8 mouse cellular contexts compared by ENCODE assay signal in genomic region chr9:114498218-114498617, GRCm38 (mm10). TPM values are rescaled to one million over a fixed set of nuclear protein-coding genes. Genes with fewer than 3 reads are reported as not detected.
DNase-seq lines count a peak whose midpoint lies in the region; ATAC-seq lines count a peak whose summit lies in the region.

No protein-coding gene starts in this region.

- no peak overlapping the region for H3K27ac ChIP-seq in forebrain, embryonic 10.5 days
- no peak overlapping the region for H3K27ac ChIP-seq in forebrain, embryonic 16.5 days (ENCODE audit: low read length)
- H3K27ac ChIP-seq in limb, embryonic 11.5 days (replicated peaks; ENCODE audit: low read depth, low read length) = no peak overlapping the region

- peaks cover 10% of the 10 kb centered on the region; the same call in 1 of the 2 replicates for H3K4me1 ChIP-seq in forebrain, embryonic 10.5 days
- H3K4me1 ChIP-seq in forebrain, embryonic 16.5 days (replicated peaks; ENCODE audit: control insufficient read depth, insufficient read depth, low read length) = no peaks in the 10 kb centered on the region
- H3K4me1 ChIP-seq in limb, embryonic 11.5 days (ENCODE audit: control insufficient read depth, insufficient read depth, low read length) = peaks cover 3% of the 10 kb centered on the region; the same call in 1 of the 2 replicates

- H3K9ac ChIP-seq in forebrain, embryonic 16.5 days (replicated peaks; ENCODE audit: low read depth, low read length) = no peak overlapping the region
- H3K9ac ChIP-seq in limb, embryonic 11.5 days (ENCODE audit: low read length) = no peak overlapping the region

- WGBS in forebrain, embryonic 10.5 days = 13% methylated on average over 11 of the region's 11 CpGs
- 11% methylated on average over 11 of the region's 11 CpGs for WGBS in forebrain, embryonic 16.5 days
- WGBS in limb, embryonic 11.5 days = 7% methylated on average over 11 of the region's 11 CpGs

- H3K9me3 ChIP-seq in forebrain, embryonic 10.5 days = no peaks in the 10 kb centered on the region
- no peaks in the 10 kb centered on the region for H3K9me3 ChIP-seq in forebrain, embryonic 16.5 days (ENCODE audit: control insufficient read depth, low read length)
- no peaks in the 10 kb centered on the region for H3K9me3 ChIP-seq in limb, embryonic 11.5 days (ENCODE audit: control insufficient read depth, low read length)

- peak; percentile 89 for DNase-seq in forebrain, embryonic 10.5 days (ENCODE audit: extremely low spot score, low spot score)
- peak; percentile 87 for DNase-seq in kidney, adult 18-20 months
- DNase-seq in limb, embryonic 11.5 days (ENCODE audit: low spot score) = peak; percentile 97
- peak; percentile 60 for DNase-seq in splenic B cell, adult 2 months (ENCODE audit: low read depth, low spot score)

- ATAC-seq in forebrain, embryonic 16.5 days = no peak
- ATAC-seq in common myeloid progenitor, adult 5-6 weeks (replicated peaks; ENCODE audit: low read depth, poor library complexity, severe bottlenecking) = peak; percentile 50
- ATAC-seq in granulocyte monocyte progenitor cell, adult 5-6 weeks (replicated peaks; ENCODE audit: poor library complexity, severe bottlenecking) = peak; percentile 55
- 0 out of 2 replicates have a peak, but pooled peaks have one; percentile 63 for ATAC-seq in limb, embryonic 11.5 days (ENCODE audit: insufficient number of reproducible peaks, low FRiP score, low TSS enrichment, low read depth)
- ATAC-seq in monocyte, adult 5-6 weeks (replicated peaks; ENCODE audit: insufficient number of reproducible peaks, low FRiP score, low TSS enrichment, poor library complexity, severe bottlenecking) = peak; percentile 61; the same call in 1 of the 2 replicates

- H3K4me2 ChIP-seq in forebrain, embryonic 16.5 days (ENCODE audit: low read length) = no peak overlapping the region
- H3K4me2 ChIP-seq in limb, embryonic 11.5 days (ENCODE audit: low read depth, severe bottlenecking) = no peak overlapping the region

- no peak overlapping the region for H3K4me3 ChIP-seq in forebrain, embryonic 10.5 days
- no peak overlapping the region for H3K4me3 ChIP-seq in forebrain, embryonic 16.5 days (replicated peaks; ENCODE audit: low read length)
- no peak overlapping the region for H3K4me3 ChIP-seq in limb, embryonic 11.5 days (ENCODE audit: low read depth, low read length)

- H3K27me3 ChIP-seq in forebrain, embryonic 10.5 days (ENCODE audit: poor library complexity, severe bottlenecking) = no peaks in the 10 kb centered on the region
- no peaks in the 10 kb centered on the region for H3K27me3 ChIP-seq in forebrain, embryonic 16.5 days (replicated peaks; ENCODE audit: control insufficient read depth, insufficient read depth, low read length)
- H3K27me3 ChIP-seq in limb, embryonic 11.5 days (ENCODE audit: control insufficient read depth, insufficient read depth, low read length) = no peaks in the 10 kb centered on the region
- H3K27me3 ChIP-seq in splenic B cell, adult 2 months (ENCODE audit: control insufficient read depth, insufficient read depth, low read length, poor library complexity, severe bottlenecking) = no peaks in the 10 kb centered on the region

- no peaks in the 10 kb centered on the region for H3K36me3 ChIP-seq in forebrain, embryonic 10.5 days (replicated peaks)
- no peaks in the 10 kb centered on the region for H3K36me3 ChIP-seq in forebrain, embryonic 16.5 days (ENCODE audit: control insufficient read depth, insufficient read depth)
- H3K36me3 ChIP-seq in limb, embryonic 11.5 days (ENCODE audit: control insufficient read depth, insufficient read depth, low read length) = no peaks in the 10 kb centered on the region
- H3K36me3 ChIP-seq in splenic B cell, adult 2 months (ENCODE audit: control insufficient read depth, insufficient read depth, low read length, poor library complexity, severe bottlenecking) = no peaks in the 10 kb centered on the region

RNA-seq across cellular contexts. Expression of gene Ccr4, which starts 6.5 kb away (rescaled TPM):
- polyA plus RNA-seq in forebrain, embryonic 10.5 days (2016; fragmentation: Nextera tagmentation; extraction: Ambion mirVana) = not detected in 2 replicates
- polyA plus RNA-seq in forebrain, embryonic 16.5 days (2015; fragmentation: Nextera tagmentation; extraction: Ambion mirVana) = not detected in 2 replicates
- total RNA-seq in common myeloid progenitor, adult 5-6 weeks (2017) = not detected in 2 replicates
- total RNA-seq in granulocyte monocyte progenitor cell, adult 5-6 weeks (2014; fragmentation: Nextera tagmentation) = not detected in 2 replicates
- total RNA-seq in granulocyte monocyte progenitor cell, adult 5-6 weeks (2017) = not detected in 2 replicates
- 0.07 and 0.08 TPM in 2 replicates for polyA plus RNA-seq in limb, embryonic 11.5 days (2014; fragmentation: Nextera tagmentation; extraction: Ambion mirVana)
- 0.19 to 0.43 TPM (median 0.38 TPM) in 3 replicates for total RNA-seq in monocyte, adult 5-6 weeks (2017)

RNA-seq across cellular contexts. Expression of gene C130032M10Rik, which starts 17.3 kb away (rescaled TPM):
- polyA plus RNA-seq in forebrain, embryonic 10.5 days (2016; fragmentation: Nextera tagmentation; extraction: Ambion mirVana) = 1.0 and 1.2 TPM in 2 replicates
- not detected in 2 replicates for polyA plus RNA-seq in forebrain, embryonic 16.5 days (2015; fragmentation: Nextera tagmentation; extraction: Ambion mirVana)
- not detected in 2 replicates for total RNA-seq in common myeloid progenitor, adult 5-6 weeks (2017)
- total RNA-seq in granulocyte monocyte progenitor cell, adult 5-6 weeks (2014; fragmentation: Nextera tagmentation) = not detected in 2 replicates
- total RNA-seq in granulocyte monocyte progenitor cell, adult 5-6 weeks (2017) = not detected in 2 replicates
- polyA plus RNA-seq in limb, embryonic 11.5 days (2014; fragmentation: Nextera tagmentation; extraction: Ambion mirVana) = 0.37 and 0.67 TPM in 2 replicates
- not detected in 3 replicates for total RNA-seq in monocyte, adult 5-6 weeks (2017)
